Mouse (Mus musculus): Measurements from ENCODE around the gene Hsd17b13. TPM values are rescaled to one million over a fixed set of nuclear protein-coding genes. Genes with fewer than 3 reads are reported as not detected.
"Not testable (repeated sequence)": the region's sequence is repeated elsewhere in the genome, so short reads cannot be mapped to it uniquely, and the experiment has no call there.

Gene Hsd17b13
- polyA plus RNA-seq, 1 experiment from 2014 or later: not detected

- no peak overlapping the region; the same call in 1 of the 2 replicates for H3K4me2 ChIP-seq (ENCODE audit: low read depth, low read length)
- no peak overlapping the region for H3K27ac ChIP-seq (ENCODE audit: low read depth, low read length)
- no peaks in the 10 kb centered on the region for H3K36me3 ChIP-seq (ENCODE audit: control insufficient read depth, insufficient read depth, low read length)
- WGBS: 11% methylated on average over 11 of the region's 11 CpGs
- ATAC-seq (ENCODE audit: low read depth): peak; percentile 87
- H3K9ac ChIP-seq (replicated peaks; ENCODE audit: low read depth, low read length): no peak overlapping the region
- H3K4me1 ChIP-seq (ENCODE audit: control insufficient read depth, insufficient read depth, low read length): peaks cover 9% of the 10 kb centered on the region; the same call in 1 of the 2 replicates
- no peaks in the 10 kb centered on the region for H3K9me3 ChIP-seq (ENCODE audit: control insufficient read depth, low read length)
- H3K4me3 ChIP-seq (ENCODE audit: low read depth, low read length): no peak overlapping the region
- 0 out of 2 replicates have a peak, but pooled peaks cover 3% of the 10 kb centered on the region for H3K27me3 ChIP-seq (ENCODE audit: control insufficient read depth, insufficient read depth, low read length)
Measured at GRCm38 (mm10) chr5:103938547-103939349, 38.5 kb downstream of the Hsd17b13 start.

GRCm38 (mm10) chr5:103936906-103937589, 40.2 kb downstream of the Hsd17b13 start:
- 0 out of 2 replicates have a peak, but pooled peaks cover 3% of the 10 kb centered on the region for H3K27me3 ChIP-seq (ENCODE audit: control insufficient read depth, insufficient read depth, low read length)
- H3K36me3 ChIP-seq (ENCODE audit: control insufficient read depth, insufficient read depth, low read length): no peaks in the 10 kb centered on the region
- H3K27ac ChIP-seq (ENCODE audit: low read depth, low read length): no peak overlapping the region
- ATAC-seq (ENCODE audit: low read depth): peak; percentile 29; the same call in 1 of the 2 replicates
- peaks cover 9% of the 10 kb centered on the region; the same call in 1 of the 2 replicates for H3K4me1 ChIP-seq (ENCODE audit: control insufficient read depth, insufficient read depth, low read length)
- H3K4me3 ChIP-seq (ENCODE audit: low read depth, low read length): no peak overlapping the region
- H3K4me2 ChIP-seq (ENCODE audit: low read depth, low read length): no peak overlapping the region
- WGBS: 42% methylated on average over 14 of the region's 14 CpGs
- H3K9ac ChIP-seq (replicated peaks; ENCODE audit: low read depth, low read length): no peak overlapping the region
- no peaks in the 10 kb centered on the region for H3K9me3 ChIP-seq (ENCODE audit: control insufficient read depth, low read length)

GRCm38 (mm10) chr5:103931924-103932323, 45.3 kb downstream of the Hsd17b13 start:
- H3K36me3 ChIP-seq (ENCODE audit: control insufficient read depth, insufficient read depth, low read length); H3K4me3 ChIP-seq (ENCODE audit: low read depth, low read length); H3K9ac ChIP-seq (replicated peaks; ENCODE audit: low read depth, low read length); H3K9me3 ChIP-seq (ENCODE audit: control insufficient read depth, low read length); H3K27ac ChIP-seq (ENCODE audit: low read depth, low read length); H3K4me2 ChIP-seq (ENCODE audit: low read depth, low read length); H3K27me3 ChIP-seq (ENCODE audit: control insufficient read depth, insufficient read depth, low read length); ATAC-seq (ENCODE audit: low read depth); H3K4me1 ChIP-seq (ENCODE audit: control insufficient read depth, insufficient read depth, low read length): not testable (repeated sequence)

- WGBS: 48% methylated on average over 5 of the region's 5 CpGs
- H3K9ac ChIP-seq (replicated peaks; ENCODE audit: low read depth, low read length): no peak overlapping the region
- no peaks in the 10 kb centered on the region for H3K4me1 ChIP-seq (ENCODE audit: control insufficient read depth, insufficient read depth, low read length)
- ATAC-seq (ENCODE audit: low read depth): no peak
- H3K4me2 ChIP-seq (ENCODE audit: low read depth, low read length): no peak overlapping the region
- no peaks in the 10 kb centered on the region for H3K9me3 ChIP-seq (ENCODE audit: control insufficient read depth, low read length)
- no peak overlapping the region for H3K4me3 ChIP-seq (ENCODE audit: low read depth, low read length)
- no peaks in the 10 kb centered on the region for H3K36me3 ChIP-seq (ENCODE audit: control insufficient read depth, insufficient read depth, low read length)
- no peaks in the 10 kb centered on the region for H3K27me3 ChIP-seq (ENCODE audit: control insufficient read depth, insufficient read depth, low read length)
- H3K27ac ChIP-seq (ENCODE audit: low read depth, low read length): no peak overlapping the region
Measured at GRCm38 (mm10) chr5:103930511-103930910, 46.7 kb downstream of the Hsd17b13 start.

GRCm38 (mm10) chr5:103928196-103928550, 49.0 kb downstream of the Hsd17b13 start:
- H3K4me2 ChIP-seq (ENCODE audit: low read depth, low read length): no peak overlapping the region
- ATAC-seq (ENCODE audit: low read depth): no peak
- no peaks in the 10 kb centered on the region for H3K27me3 ChIP-seq (ENCODE audit: control insufficient read depth, insufficient read depth, low read length)
- no peak overlapping the region for H3K27ac ChIP-seq (ENCODE audit: low read depth, low read length)
- no peak overlapping the region for H3K9ac ChIP-seq (replicated peaks; ENCODE audit: low read depth, low read length)
- no peaks in the 10 kb centered on the region for H3K4me1 ChIP-seq (ENCODE audit: control insufficient read depth, insufficient read depth, low read length)
- H3K4me3 ChIP-seq (ENCODE audit: low read depth, low read length): no peak overlapping the region
- no peaks in the 10 kb centered on the region for H3K36me3 ChIP-seq (ENCODE audit: control insufficient read depth, insufficient read depth, low read length)
- 92% methylated on average over 7 of the region's 7 CpGs for WGBS
- no peaks in the 10 kb centered on the region for H3K9me3 ChIP-seq (ENCODE audit: control insufficient read depth, low read length)

GRCm38 (mm10) chr5:103927429-103928195, 49.6 kb downstream of the Hsd17b13 start:
- ATAC-seq (ENCODE audit: low read depth): peak; percentile 59; the same call in 1 of the 2 replicates
- H3K27ac ChIP-seq (ENCODE audit: low read depth, low read length): no peak overlapping the region
- no peaks in the 10 kb centered on the region for H3K27me3 ChIP-seq (ENCODE audit: control insufficient read depth, insufficient read depth, low read length)
- peak overlapping the region; percentile 21; the same call in 1 of the 2 replicates for H3K4me2 ChIP-seq (ENCODE audit: low read depth, low read length)
- H3K9me3 ChIP-seq (ENCODE audit: control insufficient read depth, low read length): no peaks in the 10 kb centered on the region
- WGBS: 27% methylated on average over 27 of the region's 27 CpGs
- no peak overlapping the region for H3K9ac ChIP-seq (replicated peaks; ENCODE audit: low read depth, low read length)
- no peaks in the 10 kb centered on the region for H3K4me1 ChIP-seq (ENCODE audit: control insufficient read depth, insufficient read depth, low read length)
- H3K36me3 ChIP-seq (ENCODE audit: control insufficient read depth, insufficient read depth, low read length): no peaks in the 10 kb centered on the region
- H3K4me3 ChIP-seq (ENCODE audit: low read depth, low read length): no peak overlapping the region

GRCm38 (mm10) chr5:103926398-103926797, 50.8 kb downstream of the Hsd17b13 start:
- Histone ChIP-seq H3K4me3 (ENCODE audit: low read depth, low read length) (no peak overlapping the region), H3K27ac (ENCODE audit: low read depth, low read length) (no peak overlapping the region), H3K4me2 (ENCODE audit: low read depth, low read length) (no peak overlapping the region), H3K27me3 (ENCODE audit: control insufficient read depth, insufficient read depth, low read length) (no peaks in the 10 kb centered on the region), H3K9me3 (ENCODE audit: control insufficient read depth, low read length) (no peaks in the 10 kb centered on the region), H3K36me3 (ENCODE audit: control insufficient read depth, insufficient read depth, low read length) (no peaks in the 10 kb centered on the region), H3K9ac (replicated peaks; ENCODE audit: low read depth, low read length) (no peak overlapping the region), H3K4me1 (ENCODE audit: control insufficient read depth, insufficient read depth, low read length) (no peaks in the 10 kb centered on the region)
- no peak for ATAC-seq (ENCODE audit: low read depth)
- WGBS: 68% methylated on average over 12 of the region's 12 CpGs

GRCm38 (mm10) chr5:103923755-103924154, 53.5 kb downstream of the Hsd17b13 start:
- 90% methylated on average over 2 of the region's 2 CpGs for WGBS
- Histone ChIP-seq H3K27ac (ENCODE audit: low read depth, low read length) (no peak overlapping the region), H3K4me3 (ENCODE audit: low read depth, low read length) (no peak overlapping the region), H3K27me3 (ENCODE audit: control insufficient read depth, insufficient read depth, low read length) (no peaks in the 10 kb centered on the region), H3K9ac (replicated peaks; ENCODE audit: low read depth, low read length) (no peak overlapping the region), H3K4me2 (ENCODE audit: low read depth, low read length) (no peak overlapping the region), H3K4me1 (ENCODE audit: control insufficient read depth, insufficient read depth, low read length) (no peaks in the 10 kb centered on the region), H3K9me3 (ENCODE audit: control insufficient read depth, low read length) (no peaks in the 10 kb centered on the region), H3K36me3 (ENCODE audit: control insufficient read depth, insufficient read depth, low read length) (no peaks in the 10 kb centered on the region)
- ATAC-seq (ENCODE audit: low read depth): no peak
